Mouse (Mus musculus) activated CD4-positive, CD25-positive, alpha-beta regulatory T cell, adult 9 weeks (primary cell): Measurements from ENCODE around the gene Gm36028. TPM values are rescaled to one million over a fixed set of nuclear protein-coding genes. Genes with fewer than 3 reads are reported as not detected.

Source experiments
- polyA plus RNA-seq: library from polyadenylated mRNA; unstranded; fragments of 100-300 nt; shearing (Covaris generic); gene quantifications from one replicate; pipeline ENCODE4 v1.2.1, GENCODE M21; 2017

Gene Gm36028
- polyA plus RNA-seq: not detected

DNA sequence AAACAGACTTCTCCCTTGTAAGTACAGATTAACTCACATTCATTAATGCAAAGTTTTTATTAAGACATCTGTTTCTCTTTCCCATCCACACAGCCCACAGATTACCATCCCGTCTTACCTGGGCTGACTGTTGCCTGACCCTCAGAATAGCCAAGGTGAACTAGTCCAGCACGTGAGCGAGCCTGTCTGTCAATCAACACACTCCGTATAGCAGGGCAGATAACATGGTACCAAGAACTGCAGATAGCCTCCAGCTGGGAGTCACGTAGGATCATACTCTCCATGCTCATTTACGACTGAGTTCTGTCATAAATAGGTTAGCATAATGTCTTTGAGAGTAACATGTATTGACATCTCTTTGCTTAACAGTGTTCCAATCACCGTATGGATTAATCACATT is at the start of gene Gm36028:
Gm36028 (minus strand) TSS at position 118 of the 400 bp plus-strand sequence.

DNA sequence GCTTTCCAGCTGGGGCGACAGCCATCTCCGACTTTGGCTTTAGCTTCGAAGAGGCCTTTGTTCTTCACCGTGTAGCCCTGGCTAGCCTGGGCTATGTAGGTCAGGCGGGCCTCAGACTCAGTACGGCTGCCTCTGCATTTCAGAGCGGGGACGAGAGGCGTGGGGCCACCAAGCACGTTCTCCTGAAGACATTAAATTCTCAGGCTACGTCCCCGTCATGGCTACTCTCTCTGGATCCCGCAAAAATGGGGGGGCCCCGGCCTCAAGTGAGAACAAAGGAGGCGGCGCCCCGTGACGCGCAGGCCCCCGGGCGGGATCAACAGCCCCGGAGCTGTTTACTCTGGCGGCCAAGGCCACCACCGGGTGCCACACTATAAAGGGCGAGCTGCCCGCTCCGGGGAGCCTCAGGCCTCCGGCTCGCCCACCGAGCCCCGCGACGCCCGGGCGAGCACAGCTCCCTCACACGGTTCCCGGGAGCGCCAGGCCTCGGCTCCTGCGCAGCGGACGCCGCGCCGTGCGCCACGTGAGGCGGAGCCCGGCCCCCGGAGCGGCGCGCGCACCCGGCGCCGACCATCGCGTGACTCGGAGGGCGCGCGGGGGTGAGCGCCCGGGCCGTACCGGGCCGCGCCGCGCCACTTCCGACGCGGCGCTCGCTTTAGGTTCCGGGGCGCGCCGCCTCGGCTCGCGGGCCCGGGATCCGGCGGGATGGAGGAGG is 7.0 kb upstream of the Gm36028 start, which contains the start of gene Lrrc58:
Lrrc58 (plus strand) TSS at position 599 of the 715 bp plus-strand sequence.

Other genes with a start within 250 kb of the Gm36028 start
- 57.0 TPM for gene Ndufb4, start 206.7 kb downstream of the Gm36028 start, polyA plus RNA-seq
- not detected for gene Fstl1, start 84.3 kb downstream of the Gm36028 start, polyA plus RNA-seq
- 9.5 TPM for gene Lrrc58, start 7.2 kb upstream of the Gm36028 start, polyA plus RNA-seq
- not detected for gene Gpr156, start 55.4 kb upstream of the Gm36028 start, polyA plus RNA-seq
- 8.9 TPM for gene Gsk3b, start 227.9 kb upstream of the Gm36028 start, polyA plus RNA-seq